Mouse (Mus musculus) spleen, adult 2 months (tissue): ENCODE results near the gene Aktip.

Experiments
- CTCF ChIP-seq: fragments of 200-500 bp; IDR thresholded peaks from 2 replicates; pipeline ENCODE4 v1.5.1; 2011; ENCODE audit warnings: mild to moderate bottlenecking, inconsistent platforms; ENCODE audit not compliant: insufficient read depth, insufficient read length, insufficient replicate concordance; ENCODE audit errors: extremely low read depth
- POLR2A ChIP-seq: fragments of 200-500 bp; IDR thresholded peaks from 2 replicates; pipeline ENCODE4 v1.6.1; 2011; ENCODE audit warnings: low read depth, low read length, inconsistent platforms

- TF ChIP-seq POLR2A (no peak), CTCF (no peak)
Measured at GRCm38 (mm10) chr8:91126786-91127185, 73.0 kb downstream of the Aktip start.
